Mouse (Mus musculus): Measurements from ENCODE around the gene Aim2. TPM values are rescaled to one million over a fixed set of nuclear protein-coding genes. Genes with fewer than 3 reads are reported as not detected.
A peak's percentile ranks its signal among the peaks of the same experiment; 100 is the strongest.

Gene Aim2
- polyA plus RNA-seq, 1 experiment from 2014 or later, result 0.53 TPM

DNA sequence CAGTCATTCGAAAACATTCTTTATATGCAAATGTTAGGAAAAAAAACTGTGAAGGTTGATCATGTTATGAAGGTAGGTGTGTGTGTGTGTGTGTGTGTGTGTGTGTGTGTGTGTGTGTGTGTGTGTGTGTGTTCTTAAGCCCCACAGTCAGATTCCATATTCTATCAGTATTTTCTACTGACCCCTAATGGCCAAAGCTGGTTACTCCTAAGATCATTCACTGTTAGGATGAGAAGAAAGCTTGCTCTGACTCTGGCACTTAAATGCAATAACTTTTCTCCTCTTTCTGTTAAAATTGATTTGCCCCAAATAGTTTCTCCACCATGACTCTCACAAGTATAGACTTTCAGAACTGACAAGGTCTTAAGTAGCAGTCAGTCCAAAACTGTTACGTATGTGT, 6.0 kb downstream of the Aim2 start:
- Histone ChIP-seq H3K4me1 (ENCODE audit: control insufficient read depth, insufficient read depth, low read length) (no peaks in the 10 kb centered on the region), H3K36me3 (ENCODE audit: control insufficient read depth, insufficient read depth, low read length) (no peaks in the 10 kb centered on the region), H3K9me3 (ENCODE audit: control insufficient read depth, low read length) (no peaks in the 10 kb centered on the region), H3K4me3 (ENCODE audit: low read depth, low read length) (no peak overlapping the region), H3K9ac (ENCODE audit: low read depth, low read length) (no peak overlapping the region), H3K27me3 (replicated peaks; ENCODE audit: control insufficient read depth, insufficient read depth, low read length) (no peaks in the 10 kb centered on the region), H3K4me2 (ENCODE audit: low read depth, low read length) (no peak overlapping the region), H3K27ac (replicated peaks; ENCODE audit: low read depth, low read length) (no peak overlapping the region)
- ATAC-seq (ENCODE audit: low read depth), result no peak
- DNase-seq (ENCODE audit: low spot score), result no peak
- 78% methylated on average over 2 of the region's 2 CpGs for WGBS

GRCm38 (mm10) chr1:173357799-173358198, 7.1 kb downstream of the Aim2 start:
- ATAC-seq (ENCODE audit: low read depth), result no peak
- 34% methylated on average over 4 of the region's 4 CpGs for WGBS

DNA sequence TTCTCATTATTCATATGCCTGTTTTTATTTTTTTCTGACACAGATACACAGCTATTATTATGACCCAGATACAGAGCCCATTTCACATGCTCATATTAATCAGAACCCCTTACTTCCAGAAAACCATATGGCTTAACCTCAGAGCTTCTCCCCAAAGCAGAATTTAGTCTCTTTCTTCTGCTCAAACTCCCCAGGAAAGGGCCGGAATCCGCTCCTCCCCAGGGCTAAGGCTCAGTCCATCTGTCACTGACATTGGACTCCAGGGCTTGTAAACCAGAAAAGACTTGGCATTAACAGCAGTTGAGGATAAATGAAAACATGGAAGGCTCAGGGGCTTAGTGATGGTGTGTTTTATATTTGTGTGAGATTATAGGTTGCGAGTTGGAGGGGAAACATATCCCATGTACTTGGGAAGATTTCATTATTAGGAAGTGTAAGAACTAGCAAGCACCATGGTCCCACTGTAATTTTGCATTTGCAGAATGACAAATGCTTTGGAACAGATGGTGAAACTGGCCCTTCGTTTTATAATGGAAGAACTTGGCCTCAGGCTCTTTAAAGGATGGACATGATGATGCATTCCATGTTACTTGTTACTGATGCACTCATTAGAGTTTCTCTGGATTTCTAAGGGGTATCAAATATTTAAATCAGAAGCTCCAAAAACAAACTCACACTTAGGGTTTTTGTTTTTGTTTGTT, 9.1 kb downstream of the Aim2 start:
- ATAC-seq (ENCODE audit: low read depth) (no peak), DNase-seq (ENCODE audit: low spot score) (no peak)
- H3K4me1 ChIP-seq (ENCODE audit: control insufficient read depth, insufficient read depth, low read length), result no peaks in the 10 kb centered on the region
- 53% methylated on average over 4 of the region's 4 CpGs for WGBS
- no peaks in the 10 kb centered on the region for H3K9me3 ChIP-seq (ENCODE audit: control insufficient read depth, low read length)
- no peaks in the 10 kb centered on the region for H3K36me3 ChIP-seq (ENCODE audit: control insufficient read depth, insufficient read depth, low read length)
- no peaks in the 10 kb centered on the region for H3K27me3 ChIP-seq (replicated peaks; ENCODE audit: control insufficient read depth, insufficient read depth, low read length)
- H3K4me3 ChIP-seq (ENCODE audit: low read depth, low read length), result no peak overlapping the region
- H3K9ac ChIP-seq (ENCODE audit: low read depth, low read length), result no peak overlapping the region
- no peak overlapping the region for H3K4me2 ChIP-seq (ENCODE audit: low read depth, low read length)
- H3K27ac ChIP-seq (replicated peaks; ENCODE audit: low read depth, low read length), result no peak overlapping the region

More at GRCm38 (mm10) chr1:173357799-173358198, 7.1 kb downstream of the Aim2 start:
- Histone ChIP-seq H3K9me3 (ENCODE audit: control insufficient read depth, low read length) (no peaks in the 10 kb centered on the region), H3K4me2 (ENCODE audit: low read depth, low read length) (no peak overlapping the region), H3K27ac (replicated peaks; ENCODE audit: low read depth, low read length) (no peak overlapping the region), H3K4me3 (ENCODE audit: low read depth, low read length) (no peak overlapping the region), H3K36me3 (ENCODE audit: control insufficient read depth, insufficient read depth, low read length) (no peaks in the 10 kb centered on the region), H3K4me1 (ENCODE audit: control insufficient read depth, insufficient read depth, low read length) (no peaks in the 10 kb centered on the region), H3K9ac (ENCODE audit: low read depth, low read length) (no peak overlapping the region), H3K27me3 (replicated peaks; ENCODE audit: control insufficient read depth, insufficient read depth, low read length) (no peaks in the 10 kb centered on the region)
- no peak for DNase-seq (ENCODE audit: low spot score)

GRCm38 (mm10) chr1:173361651-173362050, 11.0 kb downstream of the Aim2 start:
- peaks cover 15% of the 10 kb centered on the region for H3K27me3 ChIP-seq (replicated peaks; ENCODE audit: control insufficient read depth, insufficient read depth, low read length)
- peaks cover 7% of the 10 kb centered on the region; the same call in 1 of the 2 replicates for H3K4me1 ChIP-seq (ENCODE audit: control insufficient read depth, insufficient read depth, low read length)
- H3K36me3 ChIP-seq (ENCODE audit: control insufficient read depth, insufficient read depth, low read length), result no peaks in the 10 kb centered on the region
- DNase-seq (ENCODE audit: low spot score), result peak; percentile 86
- no peak overlapping the region for H3K9ac ChIP-seq (ENCODE audit: low read depth, low read length)
- no peak overlapping the region for H3K4me2 ChIP-seq (ENCODE audit: low read depth, low read length)
- H3K9me3 ChIP-seq (ENCODE audit: control insufficient read depth, low read length), result no peaks in the 10 kb centered on the region
- 31% methylated on average over 6 of the region's 6 CpGs for WGBS
- no peak for ATAC-seq (ENCODE audit: low read depth)
- no peak overlapping the region for H3K4me3 ChIP-seq (ENCODE audit: low read depth, low read length)
- no peak overlapping the region for H3K27ac ChIP-seq (replicated peaks; ENCODE audit: low read depth, low read length)

DNA sequence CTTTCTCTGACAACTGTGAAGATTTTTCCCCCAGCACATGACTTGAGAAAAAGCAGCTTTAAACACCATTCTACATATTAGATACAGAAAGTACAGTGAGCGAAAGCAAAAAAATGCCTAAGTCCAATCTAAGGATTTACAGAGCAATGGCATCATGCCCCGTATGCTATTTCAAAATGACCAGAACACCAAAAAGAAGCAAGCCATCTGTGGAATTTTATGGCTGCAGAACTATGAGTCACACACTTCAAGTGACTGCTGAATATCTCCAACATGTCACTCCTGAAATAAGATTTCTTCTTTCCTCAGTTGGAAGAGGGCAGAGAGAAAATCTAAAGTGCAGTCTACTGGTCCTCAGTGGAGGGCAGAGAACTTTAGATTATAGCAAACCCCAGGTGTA, 12.8 kb downstream of the Aim2 start:
- Histone ChIP-seq H3K27me3 (replicated peaks; ENCODE audit: control insufficient read depth, insufficient read depth, low read length) (peaks cover 33% of the 10 kb centered on the region), H3K9ac (ENCODE audit: low read depth, low read length) (no peak overlapping the region), H3K36me3 (ENCODE audit: control insufficient read depth, insufficient read depth, low read length) (no peaks in the 10 kb centered on the region), H3K27ac (replicated peaks; ENCODE audit: low read depth, low read length) (no peak overlapping the region), H3K4me2 (ENCODE audit: low read depth, low read length) (no peak overlapping the region), H3K4me3 (ENCODE audit: low read depth, low read length) (no peak overlapping the region), H3K4me1 (ENCODE audit: control insufficient read depth, insufficient read depth, low read length) (peaks cover 9% of the 10 kb centered on the region; the same call in 1 of the 2 replicates), H3K9me3 (ENCODE audit: control insufficient read depth, low read length) (no peaks in the 10 kb centered on the region)
- ATAC-seq (ENCODE audit: low read depth) (no peak), DNase-seq (ENCODE audit: low spot score) (no peak)
- 92% methylated on average over 2 of the region's 2 CpGs for WGBS

DNA sequence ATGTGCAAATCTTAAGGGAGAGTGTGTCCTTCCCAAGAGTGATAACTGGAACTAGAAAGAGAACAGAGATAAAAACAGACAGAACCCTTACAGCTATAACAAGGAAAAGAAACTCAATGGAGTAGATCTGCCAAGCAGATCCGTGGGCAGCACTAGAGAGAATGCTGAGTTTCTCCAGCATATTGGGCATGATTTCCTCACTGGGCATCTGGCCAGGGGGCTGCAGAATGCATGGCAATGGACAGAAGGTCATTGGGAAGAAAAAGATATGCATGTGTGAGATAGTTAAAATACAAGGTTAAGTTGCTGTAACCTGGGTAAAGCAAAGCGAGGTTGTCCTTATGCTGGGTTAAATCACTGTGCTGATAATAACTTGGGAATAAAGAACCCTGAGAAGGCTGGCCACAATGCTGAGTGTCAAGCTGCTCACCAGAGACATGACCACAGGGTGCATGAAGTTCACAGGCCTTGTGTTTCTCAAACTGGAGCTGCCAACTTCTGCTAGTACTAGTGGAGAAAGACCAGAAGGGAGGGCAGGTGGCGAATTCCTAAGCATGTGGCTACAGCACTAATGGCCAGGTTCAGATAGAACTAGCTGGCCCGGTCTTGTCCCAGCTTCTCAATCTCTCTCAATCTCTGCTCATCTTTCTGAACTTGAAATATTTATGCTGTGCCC, 13.6 kb downstream of the Aim2 start:
- H3K27me3 ChIP-seq (replicated peaks; ENCODE audit: control insufficient read depth, insufficient read depth, low read length), result peaks cover 37% of the 10 kb centered on the region
- H3K36me3 ChIP-seq (ENCODE audit: control insufficient read depth, insufficient read depth, low read length), result no peaks in the 10 kb centered on the region
- H3K4me3 ChIP-seq (ENCODE audit: low read depth, low read length), result no peak overlapping the region
- WGBS, result 82% methylated on average over 4 of the region's 4 CpGs
- no peak overlapping the region for H3K4me2 ChIP-seq (ENCODE audit: low read depth, low read length)
- DNase-seq (ENCODE audit: low spot score), result no peak
- H3K27ac ChIP-seq (replicated peaks; ENCODE audit: low read depth, low read length), result no peak overlapping the region
- no peaks in the 10 kb centered on the region for H3K9me3 ChIP-seq (ENCODE audit: control insufficient read depth, low read length)
- peaks cover 9% of the 10 kb centered on the region; the same call in 1 of the 2 replicates for H3K4me1 ChIP-seq (ENCODE audit: control insufficient read depth, insufficient read depth, low read length)
- H3K9ac ChIP-seq (ENCODE audit: low read depth, low read length), result no peak overlapping the region
- no peak for ATAC-seq (ENCODE audit: low read depth)

DNA sequence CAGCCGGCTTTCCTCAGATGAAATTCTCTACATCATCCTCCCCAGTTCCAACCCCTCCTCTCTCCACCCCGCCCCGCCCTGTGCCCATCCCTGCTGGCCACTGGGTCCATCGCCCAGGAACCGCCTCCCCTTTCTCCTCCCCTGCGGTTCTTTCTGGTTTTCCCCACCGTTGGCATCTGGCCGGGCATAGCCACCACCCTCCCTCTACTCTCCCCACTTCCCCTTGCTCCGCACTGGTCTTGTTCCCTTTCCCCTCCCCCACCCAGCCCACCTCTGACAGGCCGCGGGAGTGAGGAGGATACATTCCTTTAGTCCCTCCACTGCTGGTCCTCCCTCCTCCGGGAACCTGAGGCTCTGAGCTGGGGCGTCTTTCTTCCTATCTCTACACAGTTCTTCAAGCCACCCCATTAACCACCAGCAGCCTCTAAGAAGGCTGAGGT, 15.3 kb downstream of the Aim2 start:
- Histone ChIP-seq H3K9me3 (ENCODE audit: control insufficient read depth, low read length) (no peaks in the 10 kb centered on the region), H3K9ac (ENCODE audit: low read depth, low read length) (peak overlapping the region; percentile 66; the same call in 1 of the 2 replicates), H3K27ac (replicated peaks; ENCODE audit: low read depth, low read length) (no peak overlapping the region), H3K4me2 (ENCODE audit: low read depth, low read length) (peak overlapping the region; percentile 87), H3K27me3 (replicated peaks; ENCODE audit: control insufficient read depth, insufficient read depth, low read length) (peaks cover 49% of the 10 kb centered on the region), H3K4me1 (ENCODE audit: control insufficient read depth, insufficient read depth, low read length) (peaks cover 9% of the 10 kb centered on the region; the same call in 1 of the 2 replicates), H3K4me3 (ENCODE audit: low read depth, low read length) (peak overlapping the region; percentile 62), H3K36me3 (ENCODE audit: control insufficient read depth, insufficient read depth, low read length) (no peaks in the 10 kb centered on the region)
- no peak for DNase-seq (ENCODE audit: low spot score)
- under 1% methylated on average over 11 of the region's 13 CpGs for WGBS
- ATAC-seq (ENCODE audit: low read depth), result no peak

GRCm38 (mm10) chr1:173366701-173367355, 16.1 kb downstream of the Aim2 start:
- WGBS, result under 1% methylated on average over 31 of the region's 31 CpGs

More at GRCm38 (mm10) chr1:173366701-173367355, 16.1 kb downstream of the Aim2 start:
- Histone ChIP-seq H3K4me1 (ENCODE audit: control insufficient read depth, insufficient read depth, low read length) (peaks cover 9% of the 10 kb centered on the region; the same call in 1 of the 2 replicates), H3K36me3 (ENCODE audit: control insufficient read depth, insufficient read depth, low read length) (no peaks in the 10 kb centered on the region), H3K9ac (ENCODE audit: low read depth, low read length) (peak overlapping the region; percentile 66), H3K4me3 (ENCODE audit: low read depth, low read length) (peak overlapping the region; percentile 62), H3K27ac (replicated peaks; ENCODE audit: low read depth, low read length) (no peak overlapping the region), H3K4me2 (ENCODE audit: low read depth, low read length) (peak overlapping the region; percentile 87), H3K27me3 (replicated peaks; ENCODE audit: control insufficient read depth, insufficient read depth, low read length) (peaks cover 49% of the 10 kb centered on the region), H3K9me3 (ENCODE audit: control insufficient read depth, low read length) (no peaks in the 10 kb centered on the region)
- ATAC-seq (ENCODE audit: low read depth), result peak; percentile 39
- no peak for DNase-seq (ENCODE audit: low spot score)
